Mouse (Mus musculus) activated CD4-positive, CD25-positive, alpha-beta regulatory T cell, adult 9 weeks (primary cell): ENCODE measurements around the gene Defb39. TPM values are rescaled to one million over a fixed set of nuclear protein-coding genes. Genes with fewer than 3 reads are reported as not detected.

ENCODE experiments used
- polyA plus RNA-seq: library from polyadenylated mRNA; unstranded; fragments of 100-300 nt; shearing (Covaris generic); gene quantifications from one replicate; pipeline ENCODE4 v1.2.1, GENCODE M21; 2017

The Defb39 gene
- not detected for polyA plus RNA-seq

DNA sequence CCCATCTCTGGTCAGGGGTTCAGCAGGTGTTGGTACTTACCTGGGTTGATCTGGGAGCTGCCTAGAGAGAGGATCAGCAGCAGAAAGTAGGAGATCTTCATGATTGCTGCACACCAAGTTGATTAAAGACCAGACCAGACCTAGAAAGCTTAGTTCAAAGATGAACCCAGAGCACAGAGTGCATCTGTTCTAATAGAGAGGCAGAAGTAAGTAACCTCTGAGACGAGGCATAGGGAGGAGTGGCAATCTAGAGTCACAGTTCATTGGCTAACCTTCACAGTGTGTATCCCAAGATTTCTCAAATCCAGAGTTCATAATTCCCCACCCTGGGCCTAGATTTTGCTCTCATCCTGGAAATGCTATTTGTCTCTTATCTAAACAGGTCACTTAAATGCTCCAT is at the start of gene Defb39:
Gene Defb39, minus strand, starts transcription at position 101 of the 400 bp plus-strand sequence.

DNA sequence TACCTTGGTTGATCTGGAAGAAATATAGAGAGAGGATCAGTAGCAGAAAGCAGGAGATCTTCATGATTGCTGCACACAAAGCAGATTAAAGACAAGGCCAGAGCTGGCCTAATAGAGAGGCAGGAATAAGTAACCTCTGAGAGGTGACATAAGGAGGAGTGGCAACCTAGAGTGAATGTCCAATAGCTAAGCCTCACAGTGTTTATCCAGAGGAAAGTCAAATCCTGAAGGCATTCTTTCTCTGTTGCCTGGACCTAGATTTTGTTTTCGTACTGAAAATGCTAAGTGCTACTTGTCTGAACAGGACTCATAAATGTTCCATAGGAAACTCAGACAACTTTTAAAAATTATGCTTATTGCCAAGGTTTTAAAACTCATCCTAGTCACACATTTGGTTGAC is 38.1 kb downstream of the Defb39 start, which contains the start of gene Defb38:
Gene Defb38, minus strand, starts transcription at position 101 of the 400 bp plus-strand sequence.

Other genes with a start within 250 kb of the Defb39 start
- gene Defb40, start 86.6 kb downstream of the Defb39 start, polyA plus RNA-seq = not detected
- gene Defb37, start 73.8 kb downstream of the Defb39 start, polyA plus RNA-seq = not detected
- gene Defb38, start 38.2 kb downstream of the Defb39 start, polyA plus RNA-seq = not detected
- gene Defb12, start 50.0 kb upstream of the Defb39 start, polyA plus RNA-seq = not detected
- not detected for gene Defb34, start 58.9 kb upstream of the Defb39 start, polyA plus RNA-seq
- gene Gm45826, start 76.0 kb upstream of the Defb39 start, polyA plus RNA-seq = not detected
- gene Defb14, start 129.5 kb upstream of the Defb39 start, polyA plus RNA-seq = not detected
- not detected for gene Defb4, start 133.9 kb upstream of the Defb39 start, polyA plus RNA-seq
- not detected for gene Defb6, start 160.7 kb upstream of the Defb39 start, polyA plus RNA-seq
- gene Defb46, start 175.1 kb upstream of the Defb39 start, polyA plus RNA-seq = not detected
- gene Defb5, start 182.8 kb upstream of the Defb39 start, polyA plus RNA-seq = not detected
- not detected for gene Defb3, start 228.6 kb upstream of the Defb39 start, polyA plus RNA-seq